Mouse (Mus musculus): ENCODE data around the gene Actl11.
A peak's percentile ranks its signal among the peaks of the same experiment; 100 is the strongest.

Actl11 gene

DNA sequence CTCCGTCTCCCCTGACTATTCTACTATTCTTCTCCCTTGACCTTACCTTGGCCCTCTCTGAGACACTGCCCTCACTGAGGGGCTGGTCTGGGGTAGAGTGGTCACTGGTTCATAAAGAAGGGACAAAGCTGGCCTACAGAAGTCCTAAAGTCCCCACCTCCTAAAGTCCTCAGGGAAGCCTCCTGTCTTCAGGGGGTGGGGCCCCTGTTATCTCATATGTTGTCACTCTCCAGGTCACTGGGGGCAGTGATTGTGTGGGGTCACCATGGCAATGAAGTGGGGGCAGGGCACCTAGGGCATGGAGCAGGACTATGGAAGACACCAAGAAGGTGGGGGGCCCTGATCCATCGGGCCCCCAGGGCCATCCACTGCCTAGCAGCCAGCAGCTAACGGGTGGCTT lies at the start of gene Actl11:
TSS of gene Actl11 (plus strand) at position 301 of the 400 bp plus-strand sequence.
- DNase-seq (ENCODE audit: extremely low read depth, low read depth) = no peak

DNA sequence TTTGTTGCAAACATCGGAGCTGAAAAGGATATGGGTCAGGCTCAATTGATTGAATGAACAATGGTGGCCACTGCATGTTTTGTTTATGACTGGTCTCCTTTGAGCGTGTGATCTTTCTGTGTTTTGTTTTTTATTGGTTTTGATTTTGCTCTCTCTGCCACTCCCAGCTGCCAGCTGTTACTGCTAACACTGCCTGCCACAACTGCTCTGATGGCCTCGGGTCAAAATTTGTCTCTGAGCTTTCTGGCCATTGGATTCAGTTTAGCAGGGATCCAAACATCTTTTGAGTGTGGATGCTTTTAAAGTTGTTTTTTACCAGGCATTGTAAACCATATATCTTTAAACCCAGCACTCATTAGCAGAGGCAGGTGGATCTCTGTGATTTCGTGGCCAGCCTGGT lies 47.9 kb upstream of the Actl11 start:
- no peak for DNase-seq (ENCODE audit: extremely low read depth, low read depth)

DNA sequence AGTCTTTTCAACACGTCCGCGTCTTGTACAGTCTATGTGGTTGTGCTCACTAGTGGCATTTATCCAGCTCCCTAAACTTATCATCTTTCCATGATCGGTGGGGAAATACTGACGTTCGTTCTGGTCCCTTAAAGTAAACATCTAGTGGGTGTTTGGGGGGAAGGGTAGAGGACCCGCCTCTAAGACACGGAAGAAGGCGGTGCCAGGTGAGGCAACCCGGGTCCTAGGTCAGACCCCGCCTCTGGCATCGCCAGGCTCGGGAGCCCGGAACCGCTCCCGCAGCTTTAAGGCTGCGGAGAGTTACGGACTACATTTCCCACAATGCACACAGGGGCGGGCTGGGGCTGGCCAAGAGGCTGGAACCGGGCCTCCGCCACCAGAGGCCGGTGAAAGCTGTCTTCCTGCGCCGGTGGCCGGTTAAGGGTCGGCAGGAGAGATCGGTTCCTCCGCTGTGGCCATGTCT lies 40.4 kb upstream of the Actl11 start, which contains the start of gene Mon1a:
TSS of gene Mon1a (plus strand) at position 348 of the 463 bp plus-strand sequence.
- peak; percentile 83 for DNase-seq (ENCODE audit: extremely low read depth, low read depth)

DNA sequence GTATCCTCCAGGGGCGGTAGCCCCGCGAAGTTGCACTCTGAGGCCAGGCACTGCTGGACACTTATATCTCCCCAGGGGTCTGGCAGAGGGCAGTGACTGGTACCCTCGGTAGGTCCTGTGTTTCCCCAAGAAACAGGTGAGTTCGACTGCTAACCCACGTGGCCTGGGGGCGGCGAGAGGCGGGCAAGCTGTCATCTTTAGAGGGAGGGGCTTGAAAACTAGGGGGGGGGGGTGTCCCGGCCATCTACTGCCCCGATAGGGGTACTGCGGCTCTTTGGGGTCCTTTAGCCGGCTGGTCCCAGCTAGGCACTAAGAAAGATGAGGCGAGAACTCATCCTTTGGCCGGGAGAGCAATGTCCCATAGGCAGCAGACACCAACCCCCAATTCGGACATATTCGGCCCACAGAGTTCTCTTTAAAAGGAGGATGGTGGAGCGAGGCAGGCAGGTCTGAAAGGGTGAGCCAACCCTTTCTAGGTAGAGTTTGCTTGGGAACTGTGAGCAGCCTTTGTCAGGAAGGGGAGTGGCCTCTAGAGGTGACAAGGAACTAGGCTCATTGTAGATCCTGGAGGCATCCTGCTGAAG lies 39.9 kb upstream of the Actl11 start:
- peak; percentile 56 for DNase-seq (ENCODE audit: extremely low read depth, low read depth)

DNA sequence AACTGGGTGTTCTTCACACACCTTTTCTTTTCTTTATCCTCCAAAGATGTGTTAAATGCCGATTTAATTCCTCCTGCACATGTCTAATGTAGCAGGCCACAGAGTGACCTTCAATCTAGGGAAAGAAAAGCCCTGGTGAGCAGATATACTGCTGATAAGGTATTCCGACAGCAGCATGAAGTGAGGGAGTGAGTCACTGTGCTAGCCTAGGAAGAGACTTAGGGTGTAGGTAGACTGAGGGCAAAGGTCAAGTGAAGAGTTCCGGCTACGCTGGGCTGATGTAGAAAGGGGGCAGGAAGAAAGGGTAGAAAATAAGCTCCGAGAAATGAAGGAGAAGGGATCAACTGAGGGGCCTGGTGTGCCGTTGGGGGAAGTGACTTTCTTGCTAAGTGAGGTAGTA lies 38.0 kb upstream of the Actl11 start:
- DNase-seq (ENCODE audit: extremely low read depth, low read depth) = no peak

DNA sequence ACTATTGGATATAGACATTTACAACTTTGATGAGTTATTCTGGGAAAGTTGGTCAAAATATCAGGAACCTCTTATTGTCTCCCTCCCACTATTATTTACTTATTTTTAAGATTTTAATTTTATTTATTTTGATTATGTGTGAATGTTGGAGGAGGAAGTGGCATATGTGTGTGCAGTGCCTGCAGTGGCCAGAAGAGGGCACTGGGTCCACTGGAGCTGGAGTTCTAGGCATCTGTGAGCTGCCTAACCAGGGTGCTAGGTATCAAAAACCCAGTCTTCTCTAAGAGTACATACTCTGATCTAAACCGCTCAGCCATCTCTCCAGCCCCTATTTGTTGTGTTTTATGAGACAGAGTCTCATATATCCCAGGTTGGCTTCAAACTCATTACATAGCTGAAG lies 37.2 kb upstream of the Actl11 start:
- no peak for DNase-seq (ENCODE audit: extremely low read depth, low read depth)

DNA sequence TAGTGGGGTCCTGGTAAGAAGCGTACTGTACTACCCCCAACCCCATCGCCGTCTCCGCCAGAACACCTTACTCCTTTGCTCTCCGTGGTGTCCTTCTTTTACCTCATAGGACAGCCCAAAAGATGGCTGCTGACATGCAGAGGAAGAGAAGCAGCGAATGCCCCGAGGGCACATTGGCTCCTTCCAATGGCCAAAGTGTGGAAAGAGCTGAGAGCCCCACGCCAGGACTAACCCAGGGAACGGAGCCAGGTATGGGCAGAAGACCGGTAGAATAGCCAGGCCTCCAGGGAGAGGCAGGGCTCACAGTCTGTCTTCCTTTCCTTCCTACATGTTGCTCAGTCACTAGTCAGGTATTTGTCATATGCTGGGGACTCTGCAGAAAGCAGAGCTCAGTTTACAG lies 29.7 kb upstream of the Actl11 start:
- no peak for DNase-seq (ENCODE audit: extremely low read depth, low read depth)

DNA sequence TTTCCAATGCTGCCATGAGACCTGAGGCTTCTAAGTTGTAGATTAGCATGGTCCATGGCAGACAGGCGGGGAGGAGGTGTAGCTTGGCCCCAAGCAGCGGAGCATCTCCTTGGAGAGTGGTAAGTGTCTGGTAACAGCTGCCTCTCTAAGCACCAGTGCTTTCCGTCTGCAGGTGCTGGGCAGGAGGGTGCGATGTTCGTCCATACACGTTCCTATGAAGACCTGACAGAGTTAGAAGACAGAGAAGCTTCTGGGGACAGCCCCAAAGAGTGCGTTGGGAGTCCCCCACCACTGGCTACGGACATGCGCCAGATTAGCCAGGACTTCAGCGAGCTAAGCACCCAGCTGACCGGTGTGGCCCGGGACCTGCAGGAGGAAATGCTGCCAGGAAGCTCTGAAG lies 28.4 kb upstream of the Actl11 start:
- no peak for DNase-seq (ENCODE audit: extremely low read depth, low read depth)

DNA sequence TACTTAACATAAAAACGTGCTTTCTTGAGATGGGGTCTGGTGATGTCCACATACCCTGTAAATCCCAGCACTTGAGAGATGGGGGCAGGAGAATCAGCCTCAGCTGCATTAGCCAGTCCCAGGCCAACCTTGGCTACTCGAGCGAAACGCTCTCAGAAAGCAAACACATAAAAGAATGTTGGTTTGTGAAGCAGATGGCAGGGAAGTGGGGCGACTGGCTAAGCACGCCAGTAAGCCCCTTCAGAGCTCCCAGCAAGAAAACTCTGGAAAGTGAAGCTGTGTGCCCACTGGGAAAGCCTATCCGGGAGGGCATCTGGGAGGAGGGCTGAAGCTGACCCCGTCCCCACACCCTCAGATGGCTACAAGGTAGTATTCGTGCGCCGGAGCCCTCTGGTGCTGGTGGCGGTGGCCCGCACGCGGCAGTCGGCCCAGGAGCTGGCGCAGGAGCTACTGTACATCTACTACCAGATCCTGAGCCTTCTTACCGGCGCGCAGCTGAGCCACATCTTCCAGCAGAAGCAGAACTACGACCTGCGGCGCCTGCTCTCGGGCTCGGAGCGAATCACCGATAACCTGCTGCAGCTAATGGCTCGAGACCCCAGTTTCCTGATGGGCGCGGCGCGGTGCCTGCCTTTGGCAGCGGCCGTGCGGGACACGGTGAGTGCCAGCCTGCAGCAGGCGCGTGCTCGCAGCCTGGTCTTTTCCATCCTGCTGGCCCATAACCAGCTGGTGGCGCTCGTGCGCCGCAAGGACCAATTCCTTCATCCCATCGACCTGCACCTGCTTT lies 27.2 kb upstream of the Actl11 start:
- no peak for DNase-seq (ENCODE audit: extremely low read depth, low read depth)

DNA sequence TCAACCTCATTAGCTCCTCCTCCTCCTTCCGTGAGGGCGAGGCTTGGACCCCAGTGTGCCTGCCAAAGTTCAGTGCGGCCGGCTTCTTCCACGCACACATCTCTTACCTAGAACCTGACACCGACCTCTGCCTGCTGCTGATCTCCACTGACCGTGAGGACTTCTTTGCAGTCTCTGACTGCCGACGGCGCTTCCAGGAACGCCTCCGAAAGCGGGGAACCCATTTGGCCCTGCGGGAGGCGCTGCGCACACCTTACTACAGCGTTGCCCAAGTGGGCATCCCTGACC lies 26.7 kb upstream of the Actl11 start:
- no peak for DNase-seq (ENCODE audit: extremely low read depth, low read depth)

DNA sequence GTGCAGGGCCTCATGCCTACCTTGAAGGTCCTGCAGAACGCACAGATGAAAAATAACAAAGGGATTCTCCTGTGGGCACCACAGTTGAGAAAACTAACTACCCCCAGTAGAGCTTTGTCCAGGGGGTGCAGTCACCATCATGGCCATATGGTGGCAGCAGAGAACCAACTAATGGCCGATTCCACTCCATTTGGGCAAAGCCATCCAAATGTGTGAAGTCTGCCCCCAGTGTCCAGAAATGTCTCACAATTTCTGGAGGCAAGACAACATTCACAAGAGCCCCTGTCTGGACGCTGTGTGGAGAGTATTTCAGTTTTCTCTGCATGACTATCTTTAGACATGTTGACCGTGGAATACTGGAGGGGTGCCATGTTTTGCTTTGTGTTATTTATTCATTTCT lies 23.5 kb upstream of the Actl11 start:
- peak; percentile 67 for DNase-seq (ENCODE audit: extremely low read depth, low read depth)

DNA sequence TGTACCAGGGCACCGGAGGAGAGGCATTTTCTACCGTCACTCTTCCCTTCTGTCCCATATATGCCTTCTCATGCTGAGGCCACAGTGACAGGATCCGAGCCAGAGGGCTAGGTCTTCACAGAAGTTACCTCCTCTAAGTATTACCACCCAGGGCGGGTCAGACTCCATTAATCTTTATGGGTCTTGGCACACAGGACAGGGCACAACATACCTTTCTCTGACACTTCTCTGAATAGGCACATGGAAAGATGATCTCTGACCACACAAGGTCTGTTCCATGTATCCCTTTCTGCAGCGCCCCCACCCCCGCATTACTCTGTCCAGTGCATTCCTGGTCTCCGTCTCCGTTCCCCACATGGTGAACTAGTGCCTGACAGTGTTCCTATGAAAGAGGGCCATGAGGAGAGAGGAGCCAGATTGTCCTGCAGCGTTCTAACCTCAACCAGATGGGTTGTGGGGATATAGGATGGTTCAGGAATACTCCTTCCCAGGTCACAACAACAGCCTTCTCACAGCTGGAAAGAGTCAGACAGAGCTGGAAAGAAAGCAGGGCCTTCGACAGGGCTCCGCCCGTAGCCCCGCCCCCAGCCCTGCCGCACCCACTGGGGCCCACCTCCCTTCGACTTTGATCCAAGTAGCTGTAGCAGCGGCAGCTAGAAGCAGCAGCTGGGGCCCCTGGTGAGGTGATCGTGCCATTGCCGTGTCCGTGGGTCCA lies 21.9 kb upstream of the Actl11 start, which contains the start of gene Mst1r:
TSS of gene Mst1r (plus strand) at position 622 of the 715 bp plus-strand sequence.
- no peak for DNase-seq (ENCODE audit: extremely low read depth, low read depth)

DNA sequence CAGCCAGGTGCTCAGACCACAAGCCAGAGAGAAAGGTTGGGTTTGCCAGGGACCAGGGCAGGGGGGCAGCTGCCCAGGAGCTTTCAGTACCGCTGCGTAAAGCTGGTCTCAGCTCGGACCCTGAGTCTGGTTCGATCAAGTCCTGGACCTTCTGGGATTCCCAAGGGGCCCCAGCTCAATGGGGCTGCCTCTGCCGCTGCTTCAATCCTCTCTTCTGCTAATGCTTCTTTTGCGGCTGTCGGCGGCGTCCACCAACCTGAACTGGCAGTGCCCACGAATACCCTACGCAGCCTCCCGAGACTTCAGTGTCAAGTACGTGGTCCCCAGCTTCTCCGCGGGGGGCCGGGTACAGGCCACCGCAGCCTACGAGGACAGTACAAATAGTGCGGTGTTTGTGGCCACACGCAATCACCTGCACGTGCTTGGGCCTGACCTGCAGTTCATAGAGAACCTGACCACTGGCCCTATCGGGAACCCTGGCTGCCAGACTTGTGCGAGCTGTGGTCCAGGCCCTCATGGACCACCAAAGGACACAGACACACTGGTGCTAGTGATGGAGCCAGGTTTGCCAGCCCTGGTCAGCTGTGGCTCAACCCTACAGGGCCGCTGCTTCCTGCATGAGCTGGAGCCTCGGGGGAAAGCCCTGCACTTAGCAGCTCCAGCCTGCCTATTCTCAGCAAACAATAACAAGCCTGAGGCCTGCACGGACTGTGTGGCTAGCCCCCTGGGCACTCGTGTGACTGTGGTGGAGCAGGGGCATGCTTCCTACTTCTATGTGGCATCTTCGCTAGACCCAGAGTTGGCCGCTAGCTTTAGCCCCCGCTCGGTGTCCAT lies 21.1 kb upstream of the Actl11 start:
- DNase-seq (ENCODE audit: extremely low read depth, low read depth) = no peak

DNA sequence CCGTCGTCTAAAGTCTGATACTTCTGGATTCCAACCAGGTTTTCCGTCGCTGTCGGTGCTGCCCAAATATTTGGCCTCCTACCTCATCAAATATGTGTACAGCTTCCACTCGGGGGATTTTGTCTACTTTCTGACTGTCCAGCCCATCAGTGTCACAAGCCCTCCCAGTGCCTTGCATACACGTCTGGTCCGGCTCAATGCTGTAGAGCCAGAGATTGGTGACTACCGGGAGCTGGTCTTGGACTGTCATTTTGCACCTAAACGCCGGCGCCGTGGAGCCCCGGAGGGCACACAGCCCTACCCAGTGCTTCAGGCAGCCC lies 20.5 kb upstream of the Actl11 start:
- DNase-seq (ENCODE audit: extremely low read depth, low read depth) = no peak

DNA sequence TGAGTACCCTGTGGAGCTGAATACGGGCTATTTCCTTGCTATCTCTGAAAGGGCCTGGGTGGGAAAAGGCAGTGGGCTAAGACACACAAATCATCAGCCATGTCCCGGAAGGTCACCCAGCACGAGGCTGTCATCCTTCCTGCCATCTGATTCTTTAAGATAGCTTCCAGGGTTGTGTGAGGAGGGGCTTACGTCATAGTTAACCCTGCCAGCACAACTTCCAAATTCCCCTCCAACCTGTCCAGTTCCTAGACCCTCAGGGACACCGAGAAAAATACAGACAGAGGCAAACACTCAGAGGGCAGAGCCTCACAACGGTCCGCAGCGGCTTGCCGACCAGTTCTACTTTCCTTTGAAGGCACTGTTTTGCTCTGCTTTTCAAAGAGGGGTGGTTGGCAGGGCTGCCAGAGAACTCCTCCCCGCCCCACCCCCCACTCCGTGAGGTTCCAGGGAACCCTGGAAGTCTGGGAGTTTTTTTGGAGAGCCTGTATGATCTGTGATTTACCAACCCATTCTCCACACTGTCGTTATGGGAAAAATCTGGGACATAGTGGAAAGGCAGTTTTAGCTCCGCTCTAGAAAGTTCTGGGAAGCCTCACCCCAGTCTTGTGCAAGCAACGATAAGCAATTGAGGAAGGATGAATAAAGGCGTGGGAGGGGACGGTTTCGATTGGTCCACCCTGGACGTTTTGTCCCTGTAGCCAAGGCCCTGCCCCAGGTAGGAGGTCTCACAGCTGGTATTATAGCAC lies 19.7 kb upstream of the Actl11 start:
- peak; percentile 87 for DNase-seq (ENCODE audit: extremely low read depth, low read depth)

DNA sequence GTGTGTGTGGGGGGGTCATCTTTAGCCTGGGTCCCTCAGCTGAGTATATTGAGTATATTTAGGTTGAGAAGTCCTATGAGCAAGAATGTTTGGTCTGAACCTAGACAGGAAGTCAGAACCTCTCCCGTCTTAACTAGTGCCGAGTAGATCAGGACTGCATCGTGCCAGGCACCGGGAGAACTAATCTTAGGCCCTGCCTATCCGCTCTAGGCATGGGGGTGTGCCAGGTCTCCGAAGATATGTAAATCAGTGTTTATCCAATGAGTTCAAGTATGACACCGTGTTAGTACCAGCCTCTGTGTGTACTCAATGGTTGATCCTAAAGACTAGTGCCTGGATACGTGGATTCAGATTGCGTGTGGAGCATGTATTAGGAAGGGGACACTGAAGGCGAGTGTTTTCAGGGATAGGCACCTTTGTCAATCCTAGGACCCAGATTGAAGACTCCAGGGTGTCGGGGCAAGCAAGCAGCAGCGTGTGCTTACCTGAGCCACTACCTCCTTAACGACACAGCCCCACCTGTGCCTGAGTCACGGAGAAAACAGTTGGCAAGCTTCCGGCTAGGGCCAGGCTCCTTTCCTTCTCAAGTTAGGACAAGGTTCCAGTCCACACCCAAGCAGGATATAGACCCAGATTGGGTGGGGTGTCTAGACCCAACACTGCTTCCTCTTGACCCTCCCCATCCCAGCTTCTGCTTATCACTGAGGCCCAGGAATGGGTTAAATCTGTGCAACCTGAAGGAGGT lies 18.1 kb upstream of the Actl11 start:
- no peak for DNase-seq (ENCODE audit: extremely low read depth, low read depth)

DNA sequence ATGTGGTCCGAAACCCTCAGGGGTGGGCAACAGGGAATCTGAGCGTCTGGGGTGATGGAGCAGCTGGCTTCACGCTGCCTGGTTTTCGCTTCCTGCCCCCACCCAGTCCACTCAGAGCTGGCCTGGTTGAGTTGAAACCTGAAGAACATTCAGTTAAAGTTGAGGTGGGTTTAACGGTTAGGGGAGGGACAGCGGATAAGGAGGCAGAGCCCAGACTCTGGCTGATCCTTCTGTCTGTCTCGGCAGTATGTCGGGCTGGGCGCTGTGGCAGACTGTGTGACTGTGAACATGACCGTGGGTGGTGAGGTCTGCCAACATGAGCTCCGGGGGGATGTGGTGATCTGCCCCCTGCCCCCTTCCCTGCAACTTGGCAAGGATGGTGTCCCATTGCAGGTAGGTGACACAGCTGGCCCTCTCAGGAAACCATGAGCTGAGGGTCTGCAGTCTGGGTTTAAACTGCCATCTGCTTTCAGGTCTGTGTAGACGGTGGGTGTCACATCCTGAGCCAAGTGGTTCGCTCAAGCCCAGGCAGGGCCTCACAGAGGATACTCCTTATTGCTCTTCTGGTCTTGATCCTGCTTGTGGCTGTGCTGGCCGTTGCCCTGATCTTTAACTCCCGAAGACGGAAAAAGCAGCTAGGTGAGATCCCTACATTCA lies 13.4 kb upstream of the Actl11 start:
- peak; percentile 49 for DNase-seq (ENCODE audit: extremely low read depth, low read depth)

DNA sequence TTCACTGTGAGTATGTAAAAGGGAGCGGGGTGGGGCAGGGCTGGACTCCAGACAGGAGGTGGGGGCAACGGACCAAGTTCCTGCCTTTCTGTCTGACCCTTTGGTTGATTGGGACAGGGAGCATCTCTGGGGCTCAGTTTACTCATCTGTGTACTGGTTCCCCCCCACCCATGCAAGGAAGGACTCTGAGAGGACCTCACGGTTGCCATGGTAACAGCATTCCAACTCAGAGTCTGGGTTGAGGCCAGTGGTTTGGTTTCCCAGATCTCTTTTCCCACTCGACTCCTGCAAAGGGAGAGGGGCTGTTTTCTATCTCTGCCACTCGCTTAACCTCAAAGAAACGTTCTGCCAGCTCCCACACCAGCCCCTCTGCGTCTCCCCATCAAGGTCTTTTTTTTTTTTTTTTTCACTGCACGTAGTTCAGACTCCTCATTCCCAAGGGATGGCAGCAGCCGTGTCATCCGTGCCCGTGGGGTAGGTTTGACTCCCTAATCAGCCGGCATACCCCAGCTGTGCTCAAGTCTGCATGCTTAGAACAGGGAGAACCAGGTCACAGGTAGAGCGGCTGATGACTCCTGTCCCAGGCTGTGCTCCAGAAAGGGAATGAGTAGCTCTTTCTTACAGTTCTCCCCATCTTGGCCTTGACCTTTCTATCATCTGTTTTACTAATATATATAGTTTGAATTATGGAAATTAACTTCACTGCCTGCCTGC lies 10.2 kb upstream of the Actl11 start:
- DNase-seq (ENCODE audit: extremely low read depth, low read depth) = no peak

DNA sequence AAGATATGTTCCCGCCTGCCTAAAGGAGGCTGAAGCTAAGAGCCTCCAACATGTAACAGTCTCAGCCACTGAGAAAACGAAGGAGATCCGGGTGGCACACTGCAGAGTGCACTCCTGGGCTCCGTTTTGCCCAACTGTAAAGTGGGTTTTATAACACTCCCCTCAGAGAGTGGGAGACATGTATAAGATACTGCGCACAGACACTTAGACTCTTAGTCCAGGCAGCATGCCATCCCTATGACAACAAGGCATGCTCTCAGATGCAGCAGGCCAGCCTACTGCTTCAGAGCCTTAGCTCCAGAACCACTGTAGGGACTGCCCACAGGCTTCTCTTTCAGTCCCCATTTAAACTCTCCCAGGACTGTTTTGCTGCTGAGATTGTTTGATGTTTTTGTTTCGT lies 9.4 kb upstream of the Actl11 start:
- DNase-seq (ENCODE audit: extremely low read depth, low read depth) = no peak

Data from MEL-GATA-1-ER (cell line).